Mouse (Mus musculus): Measurements from ENCODE around the gene Ccdc120. TPM values are rescaled to one million over a fixed set of nuclear protein-coding genes. Genes with fewer than 3 reads are reported as not detected.

Gene Ccdc120
- polyA plus RNA-seq (2012; rRNA removed), result 1.3 TPM in 2 replicates

DNA sequence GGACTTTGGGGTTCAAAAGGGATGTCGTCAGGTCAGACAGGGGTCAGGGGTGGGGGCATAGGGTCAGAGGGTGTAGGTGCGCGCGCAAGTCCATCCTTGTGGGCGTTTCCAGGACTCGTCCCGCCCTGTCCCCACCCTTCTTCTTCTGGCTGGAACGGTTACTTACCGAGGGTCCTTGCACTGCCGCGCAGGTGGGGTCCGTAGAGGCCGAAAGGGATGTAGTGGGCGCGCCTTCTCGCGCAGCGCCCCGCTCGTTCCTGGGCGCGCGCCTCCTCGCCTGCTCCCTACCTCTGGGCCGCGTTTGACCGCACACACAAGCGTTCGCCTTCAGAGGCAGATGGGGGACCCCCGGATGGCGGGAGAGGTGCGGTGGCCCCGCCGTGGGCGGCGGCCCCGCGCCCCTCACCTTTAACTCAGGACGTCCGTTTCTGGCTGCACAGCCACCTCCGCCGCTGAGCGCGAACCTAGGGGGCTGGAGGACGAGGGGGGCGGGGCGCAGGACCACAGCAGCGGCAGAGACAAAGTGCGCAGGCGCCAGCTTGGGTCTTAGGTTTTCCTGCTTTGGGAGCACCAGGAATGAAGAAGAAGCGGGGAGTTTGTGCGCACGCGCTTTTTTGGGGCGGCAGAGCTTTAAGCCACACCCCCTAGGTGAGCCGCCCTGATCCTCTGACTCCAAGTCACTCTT lies at the start of gene Ccdc120:
Gene Ccdc120, minus strand, starts transcription at position 474 of the 685 bp plus-strand sequence.

DNA sequence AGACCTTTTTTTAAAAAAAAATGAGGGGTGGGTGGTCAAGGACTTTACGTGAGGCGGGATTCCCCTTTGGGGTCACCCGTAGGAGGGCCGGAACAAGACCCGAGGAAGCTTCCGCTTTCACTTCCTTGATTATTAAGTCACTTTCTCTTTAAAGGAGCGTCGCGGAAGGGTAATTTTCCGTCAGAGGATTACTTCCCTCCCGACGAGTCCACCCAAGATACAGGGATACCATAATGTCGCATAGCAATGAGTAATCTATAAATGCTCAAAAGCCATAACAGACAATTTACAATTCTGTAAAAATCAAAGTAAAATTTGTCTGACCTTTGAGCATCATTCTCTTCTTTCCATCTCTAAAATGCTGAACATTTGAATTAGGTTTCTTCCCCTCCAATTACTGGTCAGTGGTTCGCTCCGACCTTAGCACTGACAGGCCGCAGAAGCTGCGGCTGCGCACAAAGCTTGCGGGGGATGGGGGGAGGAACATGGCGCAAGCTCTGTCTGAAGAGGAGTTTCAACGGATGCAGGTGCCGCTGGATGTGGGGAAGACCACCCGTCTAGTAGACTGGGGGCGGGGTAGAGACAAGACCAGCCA lies 38.9 kb upstream of the Ccdc120 start, which contains the start of gene Gripap1:
Gene Gripap1, plus strand, starts transcription at position 224 of the 595 bp plus-strand sequence.

DNA sequence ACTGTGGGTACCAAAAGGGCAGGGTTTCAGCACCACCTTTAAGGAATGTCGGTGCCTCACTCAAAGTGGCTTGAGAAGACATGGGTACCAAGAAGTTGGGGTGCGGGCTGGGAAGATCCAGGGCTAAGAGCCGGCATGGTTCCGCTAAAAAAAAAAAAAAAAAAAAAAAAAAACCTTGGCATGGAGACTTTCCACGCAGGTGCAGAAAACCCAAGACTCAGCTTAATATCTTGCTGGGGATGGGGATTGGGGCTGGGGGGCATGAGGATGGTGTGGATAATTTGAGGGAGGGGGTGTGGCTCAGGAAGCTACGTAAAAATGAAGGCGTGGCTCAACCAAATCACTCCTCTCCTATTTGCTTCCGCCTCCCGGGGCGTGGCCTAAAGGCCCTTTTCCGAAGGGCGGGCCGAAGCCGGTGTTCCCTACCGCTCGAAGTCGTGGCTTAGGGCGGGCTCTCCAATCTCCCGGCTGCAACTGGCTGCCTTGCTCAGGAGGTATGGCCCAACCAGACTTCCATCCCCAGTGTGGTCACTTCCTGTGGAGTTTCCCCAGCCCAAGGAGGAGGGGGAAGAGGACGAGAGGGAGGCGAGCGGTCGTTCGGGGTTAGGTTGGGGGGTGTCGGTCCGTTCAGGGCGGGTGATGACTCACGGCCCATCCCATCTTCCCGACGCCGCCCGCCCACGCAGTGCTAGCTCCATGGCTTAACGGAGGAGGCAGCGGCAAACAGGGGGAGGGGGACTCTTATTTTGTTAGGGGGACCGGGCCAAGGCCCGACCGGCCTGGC lies 11.6 kb upstream of the Ccdc120 start, which contains the start of gene Tfe3:
Gene Tfe3, plus strand, starts transcription at position 424 of the 784 bp plus-strand sequence.

DNA sequence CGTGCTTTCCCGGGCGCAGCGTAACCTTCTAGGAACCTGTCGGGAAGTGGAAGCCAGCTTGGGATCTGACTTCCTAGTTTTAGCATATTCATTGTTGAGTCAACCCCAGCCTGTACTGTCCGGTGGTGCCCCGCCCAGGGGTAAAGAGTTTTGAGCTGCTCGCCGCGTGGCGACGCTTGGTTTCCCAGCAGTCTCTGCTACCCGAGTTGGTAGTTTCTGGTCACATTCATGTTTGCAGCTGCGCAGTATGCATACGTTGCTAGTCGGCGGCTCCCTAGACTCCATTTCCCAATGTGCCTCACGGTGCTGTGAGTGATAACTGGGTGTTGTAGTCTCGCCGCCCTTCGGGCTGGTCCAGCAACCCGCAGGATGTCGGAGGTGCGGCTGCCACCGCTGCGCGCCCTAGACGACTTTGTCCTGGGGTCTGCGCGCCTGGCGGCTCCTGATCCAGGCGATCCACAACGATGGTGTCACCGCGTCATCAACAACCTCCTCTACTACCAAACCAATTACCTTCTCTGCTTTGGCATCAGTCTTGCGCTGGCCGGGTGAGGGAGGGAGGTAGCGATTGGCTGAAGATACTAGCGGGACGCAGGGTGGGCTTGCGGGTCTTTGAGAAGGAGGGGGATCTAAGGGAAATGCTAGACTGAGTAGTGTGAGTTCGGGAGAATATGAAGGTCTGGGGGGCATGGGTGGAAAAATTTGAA lies 22.3 kb downstream of the Ccdc120 start, which contains the start of gene Praf2:
Gene Praf2, plus strand, starts transcription at position 225 of the 707 bp plus-strand sequence.

DNA sequence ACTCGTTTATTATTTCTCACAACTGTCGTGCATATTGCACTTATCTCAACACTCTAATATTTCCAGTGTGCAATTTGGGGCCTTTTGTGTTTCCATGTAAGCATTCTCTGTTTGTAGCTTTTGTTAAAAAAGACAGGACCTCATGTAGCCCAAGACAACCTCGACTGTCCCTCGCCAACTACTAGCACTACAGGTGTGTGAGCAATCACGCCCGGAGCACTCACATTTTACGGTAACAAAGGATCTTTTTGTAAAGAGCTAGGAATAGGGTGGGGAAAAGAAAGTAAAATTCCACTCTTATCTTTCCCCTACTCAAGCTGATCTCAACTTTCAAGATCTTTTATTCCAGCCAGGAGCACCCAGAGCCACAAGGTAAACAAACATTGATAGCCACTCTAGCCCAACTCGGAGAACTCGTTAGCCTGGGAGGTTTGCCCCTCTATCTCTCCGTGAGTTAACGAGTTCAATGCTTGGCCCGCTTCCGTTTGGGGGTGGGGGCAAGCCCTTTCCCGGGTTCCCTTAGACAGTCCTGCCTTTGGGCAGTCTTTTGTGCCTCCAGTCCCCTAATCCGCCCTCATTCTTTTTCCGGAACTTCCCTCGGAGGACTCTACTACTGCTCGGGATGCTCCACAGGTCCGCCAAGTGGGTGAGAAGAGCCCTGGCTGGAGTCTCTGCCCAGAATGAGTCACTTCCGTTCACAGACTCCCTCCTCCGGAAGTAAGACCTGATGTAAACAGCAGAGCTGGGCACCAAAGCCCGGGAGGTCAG lies 29.0 kb downstream of the Ccdc120 start, which contains the start of gene Gm45208:
Gene Gm45208, plus strand, starts transcription at position 732 of the 768 bp plus-strand sequence.

DNA sequence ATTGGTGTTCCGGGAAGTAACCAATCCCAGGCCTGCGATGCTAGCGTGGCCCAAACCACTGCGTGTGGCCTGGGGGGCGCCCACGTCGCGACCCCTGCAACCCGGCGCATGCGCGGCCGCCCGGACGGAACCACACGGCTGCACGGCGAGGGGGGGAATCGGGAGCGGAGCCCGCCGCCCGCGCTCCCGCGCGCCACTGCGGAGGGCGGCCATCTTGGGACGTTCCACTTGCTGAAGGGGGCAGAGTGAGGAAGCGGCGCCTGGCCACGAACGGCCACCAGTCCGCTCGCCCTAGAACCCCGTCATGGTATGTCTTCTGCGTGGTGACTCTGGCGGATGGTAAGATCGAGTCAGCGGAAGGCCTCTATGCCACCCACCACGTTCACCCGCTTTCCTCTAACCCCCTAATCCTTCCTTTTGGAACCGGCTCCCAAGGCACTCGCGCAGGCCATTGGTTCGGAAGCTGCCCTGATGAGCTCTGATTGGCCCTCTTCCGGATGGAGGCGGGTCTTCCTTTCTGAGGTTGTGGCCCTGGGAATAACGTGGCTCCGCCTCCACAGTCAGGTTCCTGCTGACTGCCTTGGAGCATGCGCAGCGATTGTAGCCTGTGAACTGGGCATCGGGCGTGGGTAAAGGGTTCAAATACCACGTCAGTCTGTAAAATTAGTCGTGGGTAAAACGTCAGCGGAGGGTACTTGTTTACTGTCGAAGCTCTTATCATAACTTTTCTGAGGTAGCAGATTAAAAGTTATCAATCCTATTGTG lies 36.4 kb downstream of the Ccdc120 start, which contains the start of gene Wdr45:
Gene Wdr45, plus strand, starts transcription at position 199 of the 765 bp plus-strand sequence.

GRCm38 (mm10) chrX:7696954-7697381 lies 53.7 kb downstream of the Ccdc120 start, which contains the start of gene Gpkow:
Gene Gpkow, plus strand, starts transcription at chrX:7697131.

Other genes starting within 250 kb of the Ccdc120 start
- not detected in 2 replicates for gene Foxp3, start 177.3 kb downstream of the Ccdc120 start, polyA plus RNA-seq (2012; rRNA removed)
- gene Ppp1r3f, start 176.6 kb downstream of the Ccdc120 start, polyA plus RNA-seq (2012; rRNA removed), result 0.34 and 0.36 TPM in 2 replicates
- gene Ccdc22, start 145.4 kb downstream of the Ccdc120 start, polyA plus RNA-seq (2012; rRNA removed), result 7.7 and 9.4 TPM in 2 replicates
- 0.03 and 0.05 TPM in 2 replicates for gene Cacna1f, start 143.8 kb downstream of the Ccdc120 start, polyA plus RNA-seq (2012; rRNA removed)
- gene Syp, start 112.4 kb downstream of the Ccdc120 start, polyA plus RNA-seq (2012; rRNA removed), result 0.44 and 0.45 TPM in 2 replicates
- gene Prickle3, start 93.6 kb downstream of the Ccdc120 start, polyA plus RNA-seq (2012; rRNA removed), result 1.2 and 1.3 TPM in 2 replicates
- gene Plp2, start 79.5 kb downstream of the Ccdc120 start, polyA plus RNA-seq (2012; rRNA removed), result 24.8 and 27.6 TPM in 2 replicates
- gene Magix, start 69.7 kb downstream of the Ccdc120 start, polyA plus RNA-seq (2012; rRNA removed), result 0.03 and 0.07 TPM in 2 replicates
- gene Gpkow, start 53.8 kb downstream of the Ccdc120 start, polyA plus RNA-seq (2012; rRNA removed), result 7.1 and 8.1 TPM in 2 replicates
- gene Wdr45, start 36.6 kb downstream of the Ccdc120 start, polyA plus RNA-seq (2012; rRNA removed), result 12.3 and 12.8 TPM in 2 replicates
- 0.12 and 0.20 TPM in 2 replicates for gene Gm45208, start 28.7 kb downstream of the Ccdc120 start, polyA plus RNA-seq (2012; rRNA removed)
- gene Praf2, start 22.5 kb downstream of the Ccdc120 start, polyA plus RNA-seq (2012; rRNA removed), result 3.9 and 4.5 TPM in 2 replicates
- 3.6 and 5.0 TPM in 2 replicates for gene Tfe3, start 11.7 kb upstream of the Ccdc120 start, polyA plus RNA-seq (2012; rRNA removed)
- gene Gripap1, start 38.9 kb upstream of the Ccdc120 start, polyA plus RNA-seq (2012; rRNA removed), result 30.3 and 32.3 TPM in 2 replicates
- gene Kcnd1, start 71.4 kb upstream of the Ccdc120 start, polyA plus RNA-seq (2012; rRNA removed), result 0.31 and 0.43 TPM in 2 replicates
- 24.6 and 36.1 TPM in 2 replicates for gene Otud5, start 90.5 kb upstream of the Ccdc120 start, polyA plus RNA-seq (2012; rRNA removed)
- 2.7 and 3.1 TPM in 2 replicates for gene Pim2, start 127.4 kb upstream of the Ccdc120 start, polyA plus RNA-seq (2012; rRNA removed)
- gene Slc35a2, start 133.1 kb upstream of the Ccdc120 start, polyA plus RNA-seq (2012; rRNA removed), result 12.3 and 14.3 TPM in 2 replicates
- gene Pqbp1, start 148.4 kb upstream of the Ccdc120 start, polyA plus RNA-seq (2012; rRNA removed), result 48.7 and 50.7 TPM in 2 replicates
- 17.0 and 19.4 TPM in 2 replicates for gene Timm17b, start 148.5 kb upstream of the Ccdc120 start, polyA plus RNA-seq (2012; rRNA removed)
- gene Gm10491, start 156.9 kb upstream of the Ccdc120 start, polyA plus RNA-seq (2012; rRNA removed), result not detected in 2 replicates
- not detected in 2 replicates for gene Gm10490, start 158.6 kb upstream of the Ccdc120 start, polyA plus RNA-seq (2012; rRNA removed)
- gene Pcsk1n, start 168.9 kb upstream of the Ccdc120 start, polyA plus RNA-seq (2012; rRNA removed), result 0.01 and 0.02 TPM in 2 replicates
- not detected in 2 replicates for gene Eras, start 177.7 kb upstream of the Ccdc120 start, polyA plus RNA-seq (2012; rRNA removed)
- gene Hdac6, start 197.0 kb upstream of the Ccdc120 start, polyA plus RNA-seq (2012; rRNA removed), result 10.6 and 11.4 TPM in 2 replicates
- 97.0 and 119 TPM in 2 replicates for gene Gata1, start 227.2 kb upstream of the Ccdc120 start, polyA plus RNA-seq (2012; rRNA removed)

Data from liver, embryonic 14 days (tissue).